Mouse (Mus musculus): ENCODE measurements around the gene Taok2.
"Not testable (repeated sequence)": the region's sequence is repeated elsewhere in the genome, so short reads cannot be mapped to it uniquely, and the experiment has no call there.

- not testable (repeated sequence) for TF ChIP-seq HCFC1 (IDR thresholded peaks at IDR 0.05; ENCODE audit: borderline replicate concordance, insufficient read depth, low read length); ZNF384 (IDR thresholded peaks at IDR 0.05; ENCODE audit: low read depth, low read length); MAFK (IDR thresholded peaks at IDR 0.05; ENCODE audit: insufficient read depth, low read depth, low read length)
Measured at GRCm38 (mm10) chr7:126899781-126900180, 15.3 kb upstream of the Taok2 start.

All from ES-E14 (cell line).